Mouse (Mus musculus): ENCODE results near the gene Cadm4. TPM values are rescaled to one million over a fixed set of nuclear protein-coding genes. Genes with fewer than 3 reads are reported as not detected.

The Cadm4 gene
- total RNA-seq, 1 experiment: 10.8 TPM

DNA sequence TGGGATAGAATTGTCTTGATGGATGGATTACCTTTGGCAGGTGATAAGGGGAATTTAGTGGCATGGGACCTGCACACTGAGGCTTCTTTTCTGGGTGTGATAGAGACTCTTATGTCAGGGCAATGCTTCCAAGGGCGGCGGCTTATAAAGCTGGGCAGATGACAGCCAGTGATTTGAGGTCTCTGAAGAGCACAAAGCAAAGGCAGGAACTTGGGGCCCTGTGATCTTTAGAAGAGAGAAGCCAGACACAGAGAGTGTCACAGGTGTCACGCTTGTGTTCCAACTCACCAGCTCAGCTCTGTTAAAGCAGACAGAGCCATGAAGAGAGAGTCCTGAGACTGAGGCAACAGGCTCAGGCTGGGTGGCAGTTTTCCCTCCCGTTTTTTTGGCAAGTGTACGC lies 13.9 kb upstream of the Cadm4 start:
- peaks cover 2 to 8% of the 10 kb centered on the region in 2 experiments; a peak in 2 of 4 replicates for H3K4me1 ChIP-seq (ENCODE audit: control insufficient read depth in 2 of 2, insufficient read depth in 2 of 2, low read length in 2 of 2, poor library complexity in 1 of 2)
- in situ Hi-C loops (cut with MboI; ENCODE audit: low sequenced_read_pairs in 2 of 2, unreplicated experiment in 2 of 2): no loop called here

DNA sequence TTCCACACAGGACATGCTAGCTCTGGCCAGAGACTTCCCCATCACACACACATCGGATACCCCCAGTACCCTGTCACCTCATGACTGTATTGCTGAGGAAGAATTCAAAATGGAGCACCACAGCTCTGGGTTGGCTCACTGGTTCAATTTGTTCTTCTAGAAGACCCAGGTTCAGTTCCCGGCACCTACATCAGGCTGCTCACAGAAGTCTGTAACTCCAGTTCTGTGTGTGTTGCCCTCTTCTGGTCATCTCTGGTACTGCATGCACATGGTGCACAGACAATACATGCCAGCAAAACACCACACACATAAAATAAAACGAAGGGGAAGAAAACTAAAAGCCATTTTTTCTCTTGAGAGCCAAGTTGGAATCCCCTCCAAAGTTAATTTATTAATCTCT lies 12.7 kb upstream of the Cadm4 start:
- no peak for DNase-seq (ENCODE audit: low read depth, low spot score)

More for the DNA sequence above, 13.9 kb upstream of the Cadm4 start:
- H3K9me3 ChIP-seq (ENCODE audit: control insufficient read depth, insufficient read depth, low read depth, low read length): no peaks in the 10 kb centered on the region
- DNase-seq (ENCODE audit: low read depth, low spot score): no peak
- H3K4me3 ChIP-seq (ENCODE audit: insufficient read depth in 1 of 2, low read depth in 1 of 2, low read length in 2 of 2, poor library complexity in 1 of 2, severe bottlenecking in 1 of 2): no peak overlapping the region
- H3K36me3 ChIP-seq (ENCODE audit: control insufficient read depth, insufficient read depth, low read length, poor library complexity, severe bottlenecking): peaks cover 22% of the 10 kb centered on the region; the same call in 1 of the 2 replicates
- H3K27ac ChIP-seq (ENCODE audit: insufficient read depth, low read depth, low read length, poor library complexity, severe bottlenecking): no peak overlapping the region
- no peak for TF ChIP-seq HCFC1 (IDR thresholded peaks at IDR 0.05; ENCODE audit: borderline replicate concordance, insufficient read depth, low read length)
- no peak for TF ChIP-seq ZNF384 (IDR thresholded peaks at IDR 0.05; ENCODE audit: low read depth, low read length)
- TF ChIP-seq MAFK (IDR thresholded peaks at IDR 0.05; ENCODE audit: insufficient read depth, low read depth, low read length): no peak
- no peak for TF ChIP-seq ZC3H11A (IDR thresholded peaks at IDR 0.05; ENCODE audit: borderline replicate concordance, low read depth, low read length)
- TF ChIP-seq CHD2 (IDR thresholded peaks at IDR 0.05; ENCODE audit: low read depth, low read length): no peak
- H3K9ac ChIP-seq (ENCODE audit: insufficient read depth, low read depth, low read length, poor library complexity, severe bottlenecking): no peak overlapping the region

DNA sequence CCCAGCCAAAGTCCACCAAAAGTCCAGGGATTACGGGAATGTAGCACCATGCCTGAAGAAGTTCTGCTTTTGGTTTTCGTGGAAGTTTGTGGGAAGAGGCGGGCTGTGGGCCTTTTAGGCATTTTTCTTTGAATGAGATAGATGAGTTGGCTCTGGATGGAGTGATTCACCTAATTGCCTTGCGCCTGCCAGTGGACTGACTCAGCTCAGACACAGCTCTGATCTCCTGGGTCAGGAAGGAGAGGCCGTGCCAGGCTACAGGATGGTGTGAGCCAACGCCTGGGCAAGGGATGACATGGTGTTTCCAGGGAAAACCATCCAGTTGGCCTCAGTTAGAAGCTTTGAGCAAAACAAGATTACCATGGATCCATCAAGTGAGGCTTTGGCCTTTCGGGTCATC lies 11.5 kb upstream of the Cadm4 start:
- no peak for DNase-seq (ENCODE audit: low read depth, low spot score)
- Histone ChIP-seq H3K4me3 (ENCODE audit: insufficient read depth in 1 of 2, low read depth in 1 of 2, low read length in 2 of 2, poor library complexity in 1 of 2, severe bottlenecking in 1 of 2) (no peak overlapping the region), H3K36me3 (ENCODE audit: control insufficient read depth, insufficient read depth, low read length, poor library complexity, severe bottlenecking) (peaks cover 24% of the 10 kb centered on the region; the same call in 1 of the 2 replicates), H3K9me3 (ENCODE audit: control insufficient read depth, insufficient read depth, low read depth, low read length) (no peaks in the 10 kb centered on the region), H3K27ac (ENCODE audit: insufficient read depth, low read depth, low read length, poor library complexity, severe bottlenecking) (no peak overlapping the region), H3K4me1 (ENCODE audit: control insufficient read depth in 2 of 2, insufficient read depth in 2 of 2, low read length in 2 of 2, poor library complexity in 1 of 2) (peaks cover 0 to 2% of the 10 kb centered on the region in 2 experiments; a peak in 1 of 4 replicates), H3K9ac (ENCODE audit: insufficient read depth, low read depth, low read length, poor library complexity, severe bottlenecking) (no peak overlapping the region)
- in situ Hi-C loops (cut with MboI; ENCODE audit: low sequenced_read_pairs in 2 of 2, unreplicated experiment in 2 of 2): no loop called here
- TF ChIP-seq ZNF384 (IDR thresholded peaks at IDR 0.05; ENCODE audit: low read depth, low read length) (no peak), MAFK (IDR thresholded peaks at IDR 0.05; ENCODE audit: insufficient read depth, low read depth, low read length) (no peak), HCFC1 (IDR thresholded peaks at IDR 0.05; ENCODE audit: borderline replicate concordance, insufficient read depth, low read length) (no peak), CHD2 (IDR thresholded peaks at IDR 0.05; ENCODE audit: low read depth, low read length) (no peak), ZC3H11A (IDR thresholded peaks at IDR 0.05; ENCODE audit: borderline replicate concordance, low read depth, low read length) (no peak)

More for the DNA sequence above, 12.7 kb upstream of the Cadm4 start:
- Histone ChIP-seq H3K4me3 (ENCODE audit: insufficient read depth in 1 of 2, low read depth in 1 of 2, low read length in 2 of 2, poor library complexity in 1 of 2, severe bottlenecking in 1 of 2) (no peak overlapping the region), H3K36me3 (ENCODE audit: control insufficient read depth, insufficient read depth, low read length, poor library complexity, severe bottlenecking) (peaks cover 23% of the 10 kb centered on the region; the same call in 1 of the 2 replicates), H3K9me3 (ENCODE audit: control insufficient read depth, insufficient read depth, low read depth, low read length) (no peaks in the 10 kb centered on the region), H3K27ac (ENCODE audit: insufficient read depth, low read depth, low read length, poor library complexity, severe bottlenecking) (no peak overlapping the region), H3K9ac (ENCODE audit: insufficient read depth, low read depth, low read length, poor library complexity, severe bottlenecking) (no peak overlapping the region), H3K4me1 (ENCODE audit: control insufficient read depth in 2 of 2, insufficient read depth in 2 of 2, low read length in 2 of 2, poor library complexity in 1 of 2) (peaks cover 2 to 7% of the 10 kb centered on the region in 2 experiments; a peak in 2 of 4 replicates)
- in situ Hi-C loops (cut with MboI; ENCODE audit: low sequenced_read_pairs in 2 of 2, unreplicated experiment in 2 of 2): no loop called here
- TF ChIP-seq MAFK (IDR thresholded peaks at IDR 0.05; ENCODE audit: insufficient read depth, low read depth, low read length) (no peak), CHD2 (IDR thresholded peaks at IDR 0.05; ENCODE audit: low read depth, low read length) (no peak), ZC3H11A (IDR thresholded peaks at IDR 0.05; ENCODE audit: borderline replicate concordance, low read depth, low read length) (no peak), HCFC1 (IDR thresholded peaks at IDR 0.05; ENCODE audit: borderline replicate concordance, insufficient read depth, low read length) (no peak)

DNA sequence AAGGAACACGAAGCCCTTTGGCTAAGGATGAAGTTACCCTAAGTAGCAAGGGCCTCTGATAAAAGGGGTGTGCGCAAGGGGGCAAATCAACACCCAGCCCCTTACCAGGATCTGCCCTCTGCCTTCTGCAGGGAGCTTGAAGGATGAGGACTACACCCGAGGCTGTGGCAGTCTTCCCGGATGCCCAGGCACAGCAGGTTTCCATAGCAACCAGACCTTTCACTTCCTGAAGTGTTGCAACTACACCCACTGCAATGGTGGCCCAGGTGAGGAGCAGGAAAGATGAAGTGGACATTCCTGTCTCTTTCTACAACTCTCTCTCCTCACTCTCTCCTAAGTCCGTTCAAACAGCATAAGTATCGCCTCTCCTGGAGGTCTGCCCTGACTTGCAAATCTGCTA lies 9.4 kb upstream of the Cadm4 start:
- H3K9ac ChIP-seq (ENCODE audit: insufficient read depth, low read depth, low read length, poor library complexity, severe bottlenecking): no peak overlapping the region
- no peaks in the 10 kb centered on the region for H3K9me3 ChIP-seq (ENCODE audit: control insufficient read depth, insufficient read depth, low read depth, low read length)
- H3K4me1 ChIP-seq (ENCODE audit: control insufficient read depth in 2 of 2, insufficient read depth in 2 of 2, low read length in 2 of 2, poor library complexity in 1 of 2): peaks cover 0 to 4% of the 10 kb centered on the region in 2 experiments; a peak in 1 of 4 replicates
- no peak overlapping the region for H3K4me3 ChIP-seq (ENCODE audit: insufficient read depth in 1 of 2, low read depth in 1 of 2, low read length in 2 of 2, poor library complexity in 1 of 2, severe bottlenecking in 1 of 2)
- in situ Hi-C loops (cut with MboI; ENCODE audit: low sequenced_read_pairs in 2 of 2, unreplicated experiment in 2 of 2): no loop called here
- TF ChIP-seq CHD2 (IDR thresholded peaks at IDR 0.05; ENCODE audit: low read depth, low read length): no peak
- no peak for TF ChIP-seq MAFK (IDR thresholded peaks at IDR 0.05; ENCODE audit: insufficient read depth, low read depth, low read length)
- TF ChIP-seq ZC3H11A (IDR thresholded peaks at IDR 0.05; ENCODE audit: borderline replicate concordance, low read depth, low read length): no peak
- TF ChIP-seq ZNF384 (IDR thresholded peaks at IDR 0.05; ENCODE audit: low read depth, low read length): no peak
- TF ChIP-seq HCFC1 (IDR thresholded peaks at IDR 0.05; ENCODE audit: borderline replicate concordance, insufficient read depth, low read length): no peak
- peaks cover 15% of the 10 kb centered on the region for H3K36me3 ChIP-seq (ENCODE audit: control insufficient read depth, insufficient read depth, low read length, poor library complexity, severe bottlenecking)
- DNase-seq (ENCODE audit: low read depth, low spot score): no peak
- no peak overlapping the region for H3K27ac ChIP-seq (ENCODE audit: insufficient read depth, low read depth, low read length, poor library complexity, severe bottlenecking)
